Mouse (Mus musculus): Measurements from ENCODE around the gene Tgfb1i1. TPM values are rescaled to one million over a fixed set of nuclear protein-coding genes. Genes with fewer than 3 reads are reported as not detected.

Gene Tgfb1i1
- polyA plus RNA-seq, 1 experiment, result 17.6 TPM

GRCm38 (mm10) chr7:128242331-128242730, 4.3 kb upstream of the Tgfb1i1 start:
- TF ChIP-seq CTCF (IDR thresholded peaks at IDR 0.05; ENCODE audit: extremely low read depth, insufficient read depth, low read length) (no peak), POLR2A (IDR thresholded peaks at IDR 0.05; ENCODE audit: extremely low read depth, insufficient read depth, low read length) (no peak)
- H3K4me1 ChIP-seq (ENCODE audit: control insufficient read depth, insufficient read depth, low read length), result no peaks in the 10 kb centered on the region
- no peak overlapping the region for H3K4me3 ChIP-seq (ENCODE audit: insufficient read depth, low read length)
- H3K27ac ChIP-seq (ENCODE audit: insufficient read depth, low read length), result no peak overlapping the region

GRCm38 (mm10) chr7:128243921-128244320, 2.7 kb upstream of the Tgfb1i1 start:
- H3K27ac ChIP-seq (ENCODE audit: insufficient read depth, low read length), result no peak overlapping the region
- TF ChIP-seq CTCF (IDR thresholded peaks at IDR 0.05; ENCODE audit: extremely low read depth, insufficient read depth, low read length) (no peak), POLR2A (IDR thresholded peaks at IDR 0.05; ENCODE audit: extremely low read depth, insufficient read depth, low read length) (no peak)
- no peaks in the 10 kb centered on the region for H3K4me1 ChIP-seq (ENCODE audit: control insufficient read depth, insufficient read depth, low read length)

GRCm38 (mm10) chr7:128244410-128245025, 2.1 kb upstream of the Tgfb1i1 start:
- TF ChIP-seq POLR2A (IDR thresholded peaks at IDR 0.05; ENCODE audit: extremely low read depth, insufficient read depth, low read length), result no peak
- no peak for TF ChIP-seq CTCF (IDR thresholded peaks at IDR 0.05; ENCODE audit: extremely low read depth, insufficient read depth, low read length)
- no peak overlapping the region for H3K4me3 ChIP-seq (ENCODE audit: insufficient read depth, low read length)

More at GRCm38 (mm10) chr7:128243921-128244320, 2.7 kb upstream of the Tgfb1i1 start:
- no peak overlapping the region for H3K4me3 ChIP-seq (ENCODE audit: insufficient read depth, low read length)

GRCm38 (mm10) chr7:128245547-128245946, 1.1 kb upstream of the Tgfb1i1 start:
- H3K27ac ChIP-seq (ENCODE audit: insufficient read depth, low read length), result no peak overlapping the region
- H3K4me1 ChIP-seq (ENCODE audit: control insufficient read depth, insufficient read depth, low read length), result no peaks in the 10 kb centered on the region
- no peak overlapping the region for H3K4me3 ChIP-seq (ENCODE audit: insufficient read depth, low read length)
- TF ChIP-seq POLR2A (IDR thresholded peaks at IDR 0.05; ENCODE audit: extremely low read depth, insufficient read depth, low read length) (no peak), CTCF (IDR thresholded peaks at IDR 0.05; ENCODE audit: extremely low read depth, insufficient read depth, low read length) (no peak)

More at GRCm38 (mm10) chr7:128244410-128245025, 2.1 kb upstream of the Tgfb1i1 start:
- no peaks in the 10 kb centered on the region for H3K4me1 ChIP-seq (ENCODE audit: control insufficient read depth, insufficient read depth, low read length)
- no peak overlapping the region for H3K27ac ChIP-seq (ENCODE audit: insufficient read depth, low read length)

GRCm38 (mm10) chr7:128247443-128247842, 831 bp downstream of the Tgfb1i1 start:
- peak overlapping the region; percentile 62 for H3K4me3 ChIP-seq (ENCODE audit: insufficient read depth, low read length)
- peak overlapping the region; percentile 82; the same call in 1 of the 2 replicates for H3K27ac ChIP-seq (ENCODE audit: insufficient read depth, low read length)
- peaks cover 2% of the 10 kb centered on the region for H3K4me1 ChIP-seq (ENCODE audit: control insufficient read depth, insufficient read depth, low read length)
- TF ChIP-seq POLR2A (IDR thresholded peaks at IDR 0.05; ENCODE audit: extremely low read depth, insufficient read depth, low read length) (no peak), CTCF (IDR thresholded peaks at IDR 0.05; ENCODE audit: extremely low read depth, insufficient read depth, low read length) (peak; percentile 73)

GRCm38 (mm10) chr7:128248081-128249042, 1.8 kb downstream of the Tgfb1i1 start:
- Histone ChIP-seq H3K4me1 (ENCODE audit: control insufficient read depth, insufficient read depth, low read length) (peaks cover 2% of the 10 kb centered on the region), H3K4me3 (ENCODE audit: insufficient read depth, low read length) (no peak overlapping the region; the same call in 1 of the 2 replicates), H3K27ac (ENCODE audit: insufficient read depth, low read length) (no peak overlapping the region)
- TF ChIP-seq CTCF (IDR thresholded peaks at IDR 0.05; ENCODE audit: extremely low read depth, insufficient read depth, low read length) (no peak), POLR2A (IDR thresholded peaks at IDR 0.05; ENCODE audit: extremely low read depth, insufficient read depth, low read length) (no peak)

GRCm38 (mm10) chr7:128249998-128250397, 3.4 kb downstream of the Tgfb1i1 start:
- Histone ChIP-seq H3K4me3 (ENCODE audit: insufficient read depth, low read length) (no peak overlapping the region), H3K4me1 (ENCODE audit: control insufficient read depth, insufficient read depth, low read length) (peaks cover 2% of the 10 kb centered on the region), H3K27ac (ENCODE audit: insufficient read depth, low read length) (no peak overlapping the region)
- no peak for TF ChIP-seq POLR2A (IDR thresholded peaks at IDR 0.05; ENCODE audit: extremely low read depth, insufficient read depth, low read length)
- no peak for TF ChIP-seq CTCF (IDR thresholded peaks at IDR 0.05; ENCODE audit: extremely low read depth, insufficient read depth, low read length)

- Histone ChIP-seq H3K4me3 (ENCODE audit: insufficient read depth, low read length) (no peak overlapping the region), H3K27ac (ENCODE audit: insufficient read depth, low read length) (no peak overlapping the region), H3K4me1 (ENCODE audit: control insufficient read depth, insufficient read depth, low read length) (peaks cover 2% of the 10 kb centered on the region)
- TF ChIP-seq POLR2A (IDR thresholded peaks at IDR 0.05; ENCODE audit: extremely low read depth, insufficient read depth, low read length), result no peak
- no peak for TF ChIP-seq CTCF (IDR thresholded peaks at IDR 0.05; ENCODE audit: extremely low read depth, insufficient read depth, low read length)
Measured at GRCm38 (mm10) chr7:128251946-128252345, 5.3 kb downstream of the Tgfb1i1 start.

- H3K4me1 ChIP-seq (ENCODE audit: control insufficient read depth, insufficient read depth, low read length), result peaks cover 2% of the 10 kb centered on the region
- H3K4me3 ChIP-seq (ENCODE audit: insufficient read depth, low read length), result no peak overlapping the region
- H3K27ac ChIP-seq (ENCODE audit: insufficient read depth, low read length), result no peak overlapping the region
- no peak for TF ChIP-seq POLR2A (IDR thresholded peaks at IDR 0.05; ENCODE audit: extremely low read depth, insufficient read depth, low read length)
- no peak for TF ChIP-seq CTCF (IDR thresholded peaks at IDR 0.05; ENCODE audit: extremely low read depth, insufficient read depth, low read length)
Measured at GRCm38 (mm10) chr7:128252609-128253008, 6.0 kb downstream of the Tgfb1i1 start.

Data from cortical plate, adult 2 months (tissue).